Mouse (Mus musculus) neural tube, embryonic 14.5 days (tissue): ENCODE data around the gene Btbd35f19. TPM values are rescaled to one million over a fixed set of nuclear protein-coding genes. Genes with fewer than 3 reads are reported as not detected.
"Not testable (repeated sequence)": the region's sequence is repeated elsewhere in the genome, so short reads cannot be mapped to it uniquely, and the experiment has no call there.

ENCODE experiments used
- ATAC-seq: fragments of 200-750 bp; cut with Nextera tagmentation; 2 replicates; pipeline ENCODE4 v1.8.0; 2017; ENCODE audit warnings: low read depth, mild to moderate bottlenecking, moderate TSS enrichment, moderate library complexity
- H3K27ac ChIP-seq: fragments of 300-500 bp; sonication (generic); 2 replicates; pipeline ENCODE4 v1.5.1; 2014; ENCODE audit warnings: low read depth, mild to moderate bottlenecking, control low read depth, low read length, moderate library complexity, mixed read lengths
- H3K27me3 ChIP-seq: fragments of 300-500 bp; sonication (generic); 2 replicates; pipeline ENCODE4 v1.6.1; 2014; ENCODE audit warnings: low read length; ENCODE audit not compliant: control insufficient read depth, insufficient read depth
- H3K36me3 ChIP-seq: fragments of 300-500 bp; sonication (generic); 2 replicates; pipeline ENCODE4 v1.6.1; 2014; ENCODE audit warnings: low read length, mixed read lengths; ENCODE audit not compliant: control insufficient read depth, insufficient read depth
- H3K4me1 ChIP-seq: fragments of 300-500 bp; sonication (generic); 2 replicates; pipeline ENCODE4 v1.6.1; 2014; ENCODE audit warnings: low read length; ENCODE audit not compliant: control insufficient read depth, insufficient read depth
- H3K4me2 ChIP-seq: fragments of 300-500 bp; sonication (generic); 2 replicates; pipeline ENCODE4 v1.6.1; 2014; ENCODE audit warnings: mild to moderate bottlenecking, low read depth, low read length, control low read depth
- H3K4me3 ChIP-seq: fragments of 300-500 bp; sonication (generic); 2 replicates; pipeline ENCODE4 v1.5.1; 2014; ENCODE audit warnings: low read depth, low read length, control low read depth, mixed read lengths
- H3K9ac ChIP-seq: fragments of 300-500 bp; sonication (generic); replicated peaks from 2 replicates; pipeline ENCODE4 v1.6.1; 2014; ENCODE audit warnings: low read depth, mild to moderate bottlenecking, control low read depth, low read length, mixed read lengths
- H3K9me3 ChIP-seq: fragments of 300-500 bp; sonication (generic); 2 replicates; pipeline ENCODE4 v1.6.1; 2016; ENCODE audit warnings: low read length; ENCODE audit not compliant: control insufficient read depth
- WGBS: fragments of 180-500 bp; shearing (Covaris S2); extraction: QIAGEN DNeasy Blood & Tissue Kit; methylation state at CpG from one replicate; pipeline ENCODE4 v1.1.7; 2014; 5-methylcytosine and 5-hydroxymethylcytosine counted together
- polyA plus RNA-seq: library from polyadenylated mRNA; unstranded; fragments of >200 nt; fragmentation: Nextera tagmentation; extraction: Ambion mirVana; gene quantifications from 2 replicates; pipeline ENCODE4 v1.2.1, GENCODE M21; 2014

Btbd35f19 gene
- polyA plus RNA-seq: not detected in 2 replicates

- not testable (repeated sequence) for H3K36me3 ChIP-seq, H3K27me3 ChIP-seq, H3K4me1 ChIP-seq, H3K4me2 ChIP-seq, H3K4me3 ChIP-seq, ATAC-seq, H3K9ac ChIP-seq, H3K27ac ChIP-seq, H3K9me3 ChIP-seq
- no CpG with 5 or more reads among the region's 4 CpGs for WGBS
Observed at GRCm38 (mm10) chrX:31383818-31384217, at the start of gene Btbd35f19. TSS of gene Btbd35f19 (minus strand) at chrX:31383918.

DNA sequence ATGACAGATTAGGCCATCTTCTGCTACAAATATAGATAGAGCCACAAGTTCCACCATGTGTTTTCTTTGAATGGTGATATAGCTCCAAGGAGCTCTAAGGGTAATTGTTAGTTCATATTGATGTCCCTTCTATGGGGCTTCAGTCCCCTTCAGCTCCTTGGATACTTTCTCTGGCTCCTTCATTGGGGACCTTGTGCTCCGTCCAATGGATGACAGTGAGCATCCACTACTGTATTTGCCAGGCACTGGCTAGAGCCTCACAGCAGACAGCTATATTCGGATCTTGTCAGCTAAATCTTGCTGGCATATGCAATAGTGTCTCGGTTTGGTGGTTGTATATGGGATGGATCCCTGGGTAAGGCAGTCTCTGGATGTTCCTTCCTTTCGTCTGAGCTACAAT is 41.8 kb downstream of the Btbd35f19 start:
- not testable (repeated sequence) for H3K9ac ChIP-seq, ATAC-seq, H3K4me1 ChIP-seq, H3K4me2 ChIP-seq, H3K9me3 ChIP-seq, H3K36me3 ChIP-seq, H3K27me3 ChIP-seq, H3K4me3 ChIP-seq, H3K27ac ChIP-seq
- 82% methylated on average over 2 of the region's 4 CpGs for WGBS

GRCm38 (mm10) chrX:31336154-31336553 is 47.6 kb downstream of the Btbd35f19 start, which contains the start of gene Btbd35f26:
TSS of gene Btbd35f26 (plus strand) at chrX:31336454.
- H3K4me3 ChIP-seq, H3K9ac ChIP-seq, H3K4me2 ChIP-seq, H3K9me3 ChIP-seq, H3K27ac ChIP-seq, ATAC-seq, H3K4me1 ChIP-seq, H3K27me3 ChIP-seq, H3K36me3 ChIP-seq: not testable (repeated sequence)
- WGBS: no CpG with 5 or more reads among the region's 4 CpGs

Other genes with a start within 250 kb of the Btbd35f19 start
- not detected in 2 replicates for gene Spin2f, start 130.0 kb downstream of the Btbd35f19 start, polyA plus RNA-seq
- gene Btbd35f26, start 47.5 kb downstream of the Btbd35f19 start, polyA plus RNA-seq: not detected in 2 replicates
- not detected in 2 replicates for gene Gm21883, start 190.4 kb upstream of the Btbd35f19 start, polyA plus RNA-seq
- gene Spin2e, start 235.0 kb upstream of the Btbd35f19 start, polyA plus RNA-seq: not detected in 2 replicates